ENCODE assay signal across 16 mouse cellular contexts in the genomic region with DNA sequence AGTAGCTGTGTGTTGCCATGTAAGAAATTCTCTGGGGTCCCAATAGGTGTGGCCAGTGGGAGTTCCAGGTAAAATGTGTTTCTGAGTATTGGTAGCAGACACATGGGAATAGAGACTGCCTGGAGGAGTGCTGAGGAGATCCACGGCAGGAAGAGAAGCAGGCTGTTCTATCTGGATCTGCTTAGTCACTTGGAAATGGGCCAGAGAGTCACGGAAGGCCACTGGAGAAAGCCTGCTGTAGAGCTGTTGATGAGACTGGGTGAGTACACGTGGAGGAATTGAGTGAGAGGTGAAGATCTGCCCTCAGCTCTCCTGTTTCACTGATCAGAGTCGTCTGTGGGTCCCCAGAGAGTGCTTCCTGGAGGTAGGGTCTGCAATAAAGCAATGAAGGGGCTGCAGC.
DNase-seq lines count a peak whose midpoint lies in the region; ATAC-seq lines count a peak whose summit lies in the region.
"Had no signal": no experiment of that assay in that cellular context is flagged by ENCODE, and none has a peak within 500 bp of the region (broad histone marks: within the 10 kb centered on the region; RNA-seq: fewer than 3 reads in every experiment).

No protein-coding gene starts in this region.

- no peak overlapping the region for H3K4me3 ChIP-seq in forebrain, embryonic 12.5 days (replicated peaks)
- H3K4me3 ChIP-seq in midbrain, embryonic 10.5 days, result no peak overlapping the region
- H3K4me3 ChIP-seq: embryonic facial prominence, embryonic 12.5 days; heart, embryonic 13.5 days; layer of hippocampus, adult 2 months; limb, embryonic 12.5 days; liver, embryonic 13.5 days had no signal

- no peak overlapping the region for H3K4me2 ChIP-seq in forebrain, embryonic 12.5 days
- H3K4me2 ChIP-seq: embryonic facial prominence, embryonic 12.5 days; heart, embryonic 13.5 days; limb, embryonic 12.5 days; liver, embryonic 13.5 days had no signal

- WGBS in forebrain, embryonic 12.5 days, result 71% methylated on average over 4 of the region's 4 CpGs
- WGBS in midbrain, embryonic 10.5 days, result 78% methylated on average over 4 of the region's 4 CpGs

- no peaks in the 10 kb centered on the region for H3K27me3 ChIP-seq in forebrain, embryonic 12.5 days
- H3K27me3 ChIP-seq in midbrain, embryonic 10.5 days (ENCODE audit: low read depth, poor library complexity, severe bottlenecking), result no peaks in the 10 kb centered on the region
- H3K27me3 ChIP-seq: embryonic facial prominence, embryonic 12.5 days; heart, embryonic 13.5 days; limb, embryonic 12.5 days; liver, embryonic 13.5 days had no signal

- intact Hi-C loops in heart, postnatal 25 days (cut with DNase I), result loop anchor here (1.0 kb wide), 1 partner anchor 8 kb away; no protein-coding TSS in a partner anchor

- H3K9me3 ChIP-seq in forebrain, embryonic 12.5 days, result no peaks in the 10 kb centered on the region
- no peaks in the 10 kb centered on the region for H3K9me3 ChIP-seq in midbrain, embryonic 10.5 days (replicated peaks)
- H3K9me3 ChIP-seq: embryonic facial prominence, embryonic 12.5 days; heart, embryonic 13.5 days; limb, embryonic 12.5 days; liver, embryonic 13.5 days had no signal

- H3K27ac ChIP-seq in forebrain, embryonic 12.5 days, result no peak overlapping the region
- H3K27ac ChIP-seq in midbrain, embryonic 10.5 days (replicated peaks), result no peak overlapping the region
- H3K27ac ChIP-seq: embryonic facial prominence, embryonic 12.5 days; heart, embryonic 13.5 days; layer of hippocampus, adult 2 months; limb, embryonic 12.5 days; liver, embryonic 13.5 days had no signal

- peak; percentile 11 to 17 for DNase-seq in heart, adult 18-20 months
- no peak for DNase-seq in heart, postnatal 25 days (ENCODE audit: low spot score)
- DNase-seq in urinary bladder, postnatal 14 days (ENCODE audit: low spot score), result peak; percentile 4
- no peak for DNase-seq in urinary bladder, postnatal 4 days (ENCODE audit: low spot score in 2 of 2)
- DNase-seq in adrenal gland, postnatal 14 days, result peak; percentile 58
- DNase-seq in layer of hippocampus, postnatal 25 days (ENCODE audit: extremely low spot score in 1 of 2, low spot score in 1 of 2), result no peak
- no peak for DNase-seq in midbrain, embryonic 10.5 days (ENCODE audit: low spot score)
- DNase-seq: cerebellum, adult 18-20 months; gastrocnemius, postnatal 14 days; liver, embryonic 13.5 days; right cerebral cortex, adult 18-20 months had no signal

- H3K9ac ChIP-seq in forebrain, embryonic 12.5 days, result no peak overlapping the region
- H3K9ac ChIP-seq: embryonic facial prominence, embryonic 12.5 days; heart, embryonic 13.5 days; limb, embryonic 12.5 days; liver, embryonic 13.5 days had no signal

- no peaks in the 10 kb centered on the region for H3K4me1 ChIP-seq in forebrain, embryonic 12.5 days
- H3K4me1 ChIP-seq in midbrain, embryonic 10.5 days, result no peaks in the 10 kb centered on the region
- H3K4me1 ChIP-seq: embryonic facial prominence, embryonic 12.5 days; heart, embryonic 13.5 days; limb, embryonic 12.5 days; liver, embryonic 13.5 days had no signal

- no peak for ATAC-seq in forebrain, embryonic 12.5 days (ENCODE audit: low FRiP score)

- no peaks in the 10 kb centered on the region for H3K36me3 ChIP-seq in forebrain, embryonic 12.5 days (replicated peaks)
- no peaks in the 10 kb centered on the region for H3K36me3 ChIP-seq in midbrain, embryonic 10.5 days
- H3K36me3 ChIP-seq: embryonic facial prominence, embryonic 12.5 days; heart, embryonic 13.5 days; limb, embryonic 12.5 days; liver, embryonic 13.5 days had no signal

Comparison
In these comparisons a context has a peak if more than half of its experiments do, and no peak if none do; other contexts are left out.
1. DNase-seq: peak in heart, adult 18-20 months (2 of 2), urinary bladder, postnatal 14 days (single experiment) and adrenal gland, postnatal 14 days (single experiment); none in heart, postnatal 25 days (single experiment), urinary bladder, postnatal 4 days (0 of 2), layer of hippocampus, postnatal 25 days (0 of 2) and midbrain, embryonic 10.5 days (single experiment).